Mouse (Mus musculus) brain, embryonic 14.5 days (tissue): ENCODE measurements around the gene Gm49661.

ENCODE experiments used
- CTCF ChIP-seq: fragments of 200-500 bp; IDR thresholded peaks from 2 replicates; pipeline ENCODE4 v1.5.1; 2012; ENCODE audit warnings: inconsistent platforms, mild to moderate bottlenecking, moderate library complexity, borderline replicate concordance; ENCODE audit not compliant: insufficient read depth, insufficient read length; ENCODE audit errors: extremely low read depth
- POLR2A ChIP-seq: fragments of 200-500 bp; IDR thresholded peaks from 2 replicates; pipeline ENCODE4 v1.6.1; 2012; ENCODE audit warnings: mild to moderate bottlenecking, inconsistent platforms, borderline replicate concordance; ENCODE audit not compliant: poor library complexity, insufficient read depth, insufficient read length, severe bottlenecking; ENCODE audit errors: extremely low read depth

GRCm38 (mm10) chr8:84996978-84997377, 27.7 kb upstream of the Gm49661 start:
- no peak for TF ChIP-seq POLR2A
- no peak for TF ChIP-seq CTCF
